Mouse (Mus musculus): Measurements from ENCODE around the gene Gm6760. TPM values are rescaled to one million over a fixed set of nuclear protein-coding genes. Genes with fewer than 3 reads are reported as not detected.

The Gm6760 gene
- polyA plus RNA-seq (2015; fragmentation: Nextera tagmentation; extraction: Ambion mirVana) = not detected in 2 replicates

GRCm38 (mm10) chrX:64152098-64152497, at the start of gene Gm6760:
Gene Gm6760, minus strand, starts transcription at chrX:64152198.
- no peaks in the 10 kb centered on the region for H3K4me1 ChIP-seq
- 73% methylated on average over 2 of the region's 2 CpGs for WGBS
- no peaks in the 10 kb centered on the region for H3K27me3 ChIP-seq
- no peak within 1 kb of the TSS for H3K27ac ChIP-seq (replicated peaks)
- no peak within 1 kb of the TSS for H3K4me2 ChIP-seq (replicated peaks)
- no peaks in the 10 kb centered on the region for H3K36me3 ChIP-seq
- no peak for ATAC-seq (replicated peaks)
- H3K9me3 ChIP-seq = no peaks in the 10 kb centered on the region
- no peak within 1 kb of the TSS for H3K4me3 ChIP-seq
- no peak within 1 kb of the TSS for H3K9ac ChIP-seq (replicated peaks)

GRCm38 (mm10) chrX:64181246-64181645, 29.2 kb upstream of the Gm6760 start:
- ATAC-seq (replicated peaks) = no peak
- Histone ChIP-seq H3K36me3 (no peaks in the 10 kb centered on the region), H3K27me3 (no peaks in the 10 kb centered on the region), H3K9me3 (no peaks in the 10 kb centered on the region), H3K4me3 (no peak overlapping the region), H3K4me1 (no peaks in the 10 kb centered on the region), H3K4me2 (replicated peaks) (no peak overlapping the region), H3K27ac (replicated peaks) (no peak overlapping the region), H3K9ac (replicated peaks) (no peak overlapping the region)

GRCm38 (mm10) chrX:64173248-64173647, 21.2 kb upstream of the Gm6760 start, which contains the start of gene 3830417A13Rik:
Gene 3830417A13Rik, plus strand, starts transcription at chrX:64173548.
- 88% methylated on average over 11 of the region's 11 CpGs for whole genome bisulfite sequencing
- H3K27me3 ChIP-seq = no peaks in the 10 kb centered on the region
- H3K27ac ChIP-seq (replicated peaks) = no peak within 1 kb of the TSS
- no peaks in the 10 kb centered on the region for H3K36me3 ChIP-seq
- ATAC-seq (replicated peaks) = no peak
- H3K9ac ChIP-seq (replicated peaks) = no peak within 1 kb of the TSS
- H3K4me2 ChIP-seq (replicated peaks) = no peak within 1 kb of the TSS
- no peak within 1 kb of the TSS for H3K4me3 ChIP-seq
- H3K9me3 ChIP-seq = no peaks in the 10 kb centered on the region
- no peaks in the 10 kb centered on the region for H3K4me1 ChIP-seq

Other genes starting within 250 kb of the Gm6760 start
- not detected in 2 replicates for gene 3830417A13Rik, start 21.4 kb upstream of the Gm6760 start, polyA plus RNA-seq (2015; fragmentation: Nextera tagmentation; extraction: Ambion mirVana)
- 9.4 and 11.5 TPM in 2 replicates for gene Slitrk4, start 124.8 kb upstream of the Gm6760 start, polyA plus RNA-seq (2015; fragmentation: Nextera tagmentation; extraction: Ambion mirVana)

Data from forebrain, embryonic 15.5 days (tissue).